In genomic region chr17:17345374-17346183, GRCm38 (mm10) we compare ENCODE assay signal across 8 mouse cellular contexts. TPM values are rescaled to one million over a fixed set of nuclear protein-coding genes. Genes with fewer than 3 reads are reported as not detected.
DNase-seq lines count a peak whose midpoint lies in the region; ATAC-seq and TF ChIP-seq lines count a peak whose summit lies in the region.
"Not testable (repeated sequence)": the region's sequence is repeated elsewhere in the genome, so short reads cannot be mapped to it uniquely, and the experiment has no call there.

No protein-coding gene starts in this region.

- peak; percentile 76 for ATAC-seq in forebrain, embryonic 12.5 days (ENCODE audit: low FRiP score)
- not testable (repeated sequence) for ATAC-seq in heart, embryonic 15.5 days (replicated peaks; ENCODE audit: insufficient number of reproducible peaks, insufficient read depth, low FRiP score, low read depth)
- peak; percentile 81 for ATAC-seq in intestine, embryonic 16.5 days
- peak; percentile 96 for ATAC-seq in megakaryocyte progenitor cell, adult 5-6 weeks (replicated peaks; ENCODE audit: poor library complexity)
- peak; percentile 89 for ATAC-seq in neural tube, embryonic 14.5 days (ENCODE audit: low read depth)

- not testable (repeated sequence) for H3K79me2 ChIP-seq in liver, adult 2 months (ENCODE audit: control insufficient read depth, insufficient read depth, low read length)

- H3K4me1 ChIP-seq in E14TG2a.4 (replicated peaks; ENCODE audit: low read depth, low read length); forebrain, embryonic 12.5 days; heart, embryonic 15.5 days (replicated peaks); intestine, embryonic 16.5 days (ENCODE audit: control insufficient read depth, insufficient read depth, low read length); liver, adult 2 months (ENCODE audit: control insufficient read depth, insufficient read depth, low read length); neural tube, embryonic 14.5 days (ENCODE audit: control insufficient read depth, insufficient read depth, low read length): not testable (repeated sequence)

- peak overlapping the region; percentile 55 for H3K4me3 ChIP-seq in E14TG2a.4 (replicated peaks; ENCODE audit: low read length)
- H3K4me3 ChIP-seq in forebrain, embryonic 12.5 days (replicated peaks), result peak overlapping the region; percentile 32
- peak overlapping the region; percentile 40 for H3K4me3 ChIP-seq in heart, embryonic 15.5 days
- peak overlapping the region; percentile 31 for H3K4me3 ChIP-seq in intestine, embryonic 16.5 days (ENCODE audit: low read length)
- peak overlapping the region; percentile 48; the same call in 1 of the 2 replicates for H3K4me3 ChIP-seq in liver, adult 2 months (ENCODE audit: insufficient read depth, low read depth, low read length)
- peak overlapping the region; percentile 24; the same call in 1 of the 2 replicates for H3K4me3 ChIP-seq in neural tube, embryonic 14.5 days (ENCODE audit: low read depth, low read length)

- WGBS in forebrain, embryonic 12.5 days, result 5% methylated on average over 36 of the region's 40 CpGs
- 4% methylated on average over 36 of the region's 40 CpGs for WGBS in heart, embryonic 15.5 days
- WGBS in intestine, embryonic 16.5 days, result 5% methylated on average over 30 of the region's 40 CpGs
- 9% methylated on average over 36 of the region's 40 CpGs for WGBS in liver, adult 2 months
- WGBS in neural tube, embryonic 14.5 days, result 4% methylated on average over 28 of the region's 40 CpGs

- DNase-seq in embryo, embryonic 10 days (ENCODE audit: low spot score), result peak; percentile 3
- peak; percentile 27 for DNase-seq in liver, adult 2 months (ENCODE audit: extremely low read depth, low read depth, low spot score)

- H3K9ac ChIP-seq in forebrain, embryonic 12.5 days; heart, embryonic 15.5 days; intestine, embryonic 16.5 days (ENCODE audit: low read depth, low read length); liver, adult 2 months (ENCODE audit: low read depth, low read length); neural tube, embryonic 14.5 days (replicated peaks; ENCODE audit: low read depth, low read length): not testable (repeated sequence)

- H3K27ac ChIP-seq in forebrain, embryonic 12.5 days; heart, embryonic 15.5 days; intestine, embryonic 16.5 days (ENCODE audit: low read length); liver, adult 2 months (replicated peaks; ENCODE audit: insufficient read depth, low read depth, low read length); neural tube, embryonic 14.5 days (ENCODE audit: low read depth, low read length): not testable (repeated sequence)

- H3K4me2 ChIP-seq in forebrain, embryonic 12.5 days, result peak overlapping the region; percentile 48
- peak overlapping the region; percentile 63 for H3K4me2 ChIP-seq in heart, embryonic 15.5 days
- peak overlapping the region; percentile 53 for H3K4me2 ChIP-seq in intestine, embryonic 16.5 days (ENCODE audit: low read depth, low read length)
- peak overlapping the region; percentile 45 for H3K4me2 ChIP-seq in neural tube, embryonic 14.5 days (ENCODE audit: low read depth, low read length)

- TF ChIP-seq POLR2A in liver, adult 2 months (IDR thresholded peaks at IDR 0.05; ENCODE audit: extremely low read depth, insufficient read depth, low read length), result not testable (repeated sequence)

- peaks cover 22% of the 10 kb centered on the region for H3K27me3 ChIP-seq in E14TG2a.4 (ENCODE audit: insufficient read depth, low read length)
- not testable (repeated sequence) for H3K27me3 ChIP-seq in forebrain, embryonic 12.5 days; heart, embryonic 15.5 days; intestine, embryonic 16.5 days (replicated peaks; ENCODE audit: control insufficient read depth, insufficient read depth, low read length); liver, adult 2 months (ENCODE audit: control insufficient read depth, insufficient read depth, low read length); neural tube, embryonic 14.5 days (ENCODE audit: control insufficient read depth, insufficient read depth, low read length)

- H3K36me3 ChIP-seq in E14TG2a.4 (ENCODE audit: insufficient read depth, low read length); forebrain, embryonic 12.5 days (replicated peaks); heart, embryonic 15.5 days; intestine, embryonic 16.5 days (ENCODE audit: control insufficient read depth, insufficient read depth, low read length); liver, adult 2 months (ENCODE audit: control insufficient read depth, insufficient read depth, low read length); neural tube, embryonic 14.5 days (ENCODE audit: control insufficient read depth, insufficient read depth, low read length): not testable (repeated sequence)

- H3K9me3 ChIP-seq in E14TG2a.4 (ENCODE audit: low read length), result peaks cover 21% of the 10 kb centered on the region
- not testable (repeated sequence) for H3K9me3 ChIP-seq in forebrain, embryonic 12.5 days; heart, embryonic 15.5 days (replicated peaks); intestine, embryonic 16.5 days (ENCODE audit: control insufficient read depth, low read length); neural tube, embryonic 14.5 days (ENCODE audit: control insufficient read depth, low read length)

- not testable (repeated sequence) for TF ChIP-seq CTCF in E14TG2a.4 (conservative IDR thresholded peaks at IDR 0.05; ENCODE audit: low read length); liver, adult 2 months (IDR thresholded peaks at IDR 0.05; ENCODE audit: low read depth, low read length)

RNA-seq across cellular contexts. Expression of gene Riok2, which starts 28.5 kb away (rescaled TPM):
- 31.5 and 31.9 TPM in 2 replicates for polyA plus RNA-seq in forebrain, embryonic 12.5 days (2016; fragmentation: Nextera tagmentation; extraction: Ambion mirVana)
- 17.9 and 21.3 TPM in 2 replicates for polyA plus RNA-seq in heart, embryonic 15.5 days (2015; fragmentation: Nextera tagmentation; extraction: Ambion mirVana)
- 23.9 and 25.8 TPM in 2 replicates for polyA plus RNA-seq in intestine, embryonic 16.5 days (2015; fragmentation: Nextera tagmentation; extraction: Ambion mirVana)
- 25.5 and 28.3 TPM in 2 replicates for total RNA-seq in liver, adult 2 months (2014; rRNA removed)
- polyA plus RNA-seq in liver, adult 2 months (2012; rRNA removed), result 5.3 and 6.0 TPM in 2 replicates
- 44.1 and 53.1 TPM in 2 replicates for total RNA-seq in megakaryocyte progenitor cell, adult 5-6 weeks (2015)
- total RNA-seq in megakaryocyte progenitor cell, adult 5-6 weeks (2017), result 43.6 and 56.7 TPM in 2 replicates
- polyA plus RNA-seq in neural tube, embryonic 14.5 days (2014; fragmentation: Nextera tagmentation; extraction: Ambion mirVana), result 26.1 and 26.8 TPM in 2 replicates

RNA-seq across cellular contexts. Expression of gene Lix1, which starts 56.9 kb away (rescaled TPM):
- polyA plus RNA-seq in forebrain, embryonic 12.5 days (2016; fragmentation: Nextera tagmentation; extraction: Ambion mirVana), result 86.6 and 87.2 TPM in 2 replicates
- polyA plus RNA-seq in heart, embryonic 15.5 days (2015; fragmentation: Nextera tagmentation; extraction: Ambion mirVana), result 3.2 and 3.3 TPM in 2 replicates
- polyA plus RNA-seq in intestine, embryonic 16.5 days (2015; fragmentation: Nextera tagmentation; extraction: Ambion mirVana), result 3.1 and 4.0 TPM in 2 replicates
- total RNA-seq in liver, adult 2 months (2014; rRNA removed), result 0.34 and 0.46 TPM in 2 replicates
- polyA plus RNA-seq in liver, adult 2 months (2012; rRNA removed), result 0.05 and 0.07 TPM in 2 replicates
- total RNA-seq in megakaryocyte progenitor cell, adult 5-6 weeks (2015), result not detected in 2 replicates
- total RNA-seq in megakaryocyte progenitor cell, adult 5-6 weeks (2017), result not detected in 2 replicates
- 10.3 and 20.6 TPM in 2 replicates for polyA plus RNA-seq in neural tube, embryonic 14.5 days (2014; fragmentation: Nextera tagmentation; extraction: Ambion mirVana)
